Mouse (Mus musculus) left cerebral cortex, postnatal 10 days (tissue): ENCODE measurements around the gene Kif2c. TPM values are rescaled to one million over a fixed set of nuclear protein-coding genes. Genes with fewer than 3 reads are reported as not detected.

Experiments used
- DNase-seq, 2 experiments: peaks; one replicate each; pipeline ENCODE4 v3.0.0; 2021 to 2022; ENCODE audit warnings: low spot score in 2 of 2, mixed read lengths in 1 of 2; ENCODE audit errors: extremely low spot score in 1 of 2
- intact Hi-C: fragments of 180-260 bp; cut with DNase I; formaldehyde crosslinking; loops from one replicate; pipeline ENCODE4 v1.15.1; 2025
- microRNA-seq: library from miRNA; unstranded; fragments of <30 nt; microRNA quantifications from one replicate; pipeline ENCODE4 v1.2.0, GENCODE M21; 2022
- total RNA-seq, 2 experiments: library from RNA; stranded (reverse); gene quantifications; 2 replicates each; pipeline ENCODE4 v1.2.3; 2021

The Kif2c gene
- total RNA-seq, 2 experiments from 2014 or later: 1.1 to 2.2 TPM

DNA sequence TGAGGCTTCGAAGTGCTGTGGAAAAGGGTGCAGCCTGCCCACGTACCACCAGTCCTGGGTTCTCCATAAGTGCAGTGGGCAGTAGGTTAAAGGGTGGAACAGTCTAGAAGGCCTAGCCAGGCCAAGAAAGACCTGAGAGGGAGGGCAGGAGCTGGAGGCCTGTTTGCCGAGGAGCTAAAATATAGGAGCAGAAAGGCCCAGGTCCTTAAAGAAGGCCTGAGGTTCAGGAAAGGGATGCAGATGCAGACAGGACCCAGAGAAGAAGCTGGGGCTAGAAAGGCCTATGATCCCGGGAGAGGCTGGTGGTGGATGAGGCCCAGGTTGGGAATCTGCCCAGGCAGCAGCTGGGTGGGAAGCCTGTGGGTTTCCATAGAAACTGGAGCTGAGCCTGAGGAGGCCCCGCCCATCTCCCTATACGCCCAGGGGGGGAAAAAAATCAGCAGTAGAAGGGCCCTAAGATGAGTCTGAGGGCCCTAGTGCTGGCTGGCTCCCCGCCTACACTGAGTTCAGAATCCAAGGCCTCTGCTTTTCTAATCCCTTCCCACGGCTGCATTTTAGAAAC, 57.0 kb downstream of the Kif2c start, which contains the start of gene Btbd19:
Gene Btbd19 (minus strand): TSS at position 378 of the 562 bp plus-strand sequence.
- intact Hi-C loops: no loop called here
- DNase-seq: peak; percentile 76 to 88

- intact Hi-C loops: no loop called here
- peak in 1 of 2 experiments; percentile 73 for DNase-seq
Observed at GRCm38 (mm10) chr4:117124518-117125347, 57.7 kb downstream of the Kif2c start.

GRCm38 (mm10) chr4:117124218-117124517, 58.3 kb downstream of the Kif2c start:
- no peak for DNase-seq

GRCm38 (mm10) chr4:117123546-117124217, 58.8 kb downstream of the Kif2c start:
- DNase-seq: no peak
- intact Hi-C loops: no loop called here

More at GRCm38 (mm10) chr4:117124218-117124517, 58.3 kb downstream of the Kif2c start:
- intact Hi-C loops: no loop called here

DNA sequence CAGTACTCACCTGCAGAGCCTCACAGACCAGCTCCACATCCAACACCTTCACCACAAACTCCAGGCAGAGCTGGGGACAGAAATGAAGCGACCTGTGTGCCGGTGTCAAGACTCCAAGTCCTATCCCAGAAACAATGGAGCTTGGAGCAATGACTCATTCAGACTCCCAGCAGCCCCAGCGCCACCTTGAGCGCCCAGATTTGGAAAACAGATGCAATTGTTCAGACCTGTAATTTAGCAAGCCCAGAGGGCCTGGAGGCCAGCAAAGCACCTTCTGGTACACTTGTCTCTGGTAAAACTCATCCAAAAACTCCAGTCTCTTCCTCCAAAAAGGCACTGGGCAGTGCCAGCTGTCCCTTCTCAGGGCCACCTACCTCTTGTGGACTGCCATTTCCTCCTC, 60.2 kb downstream of the Kif2c start:
- no peak for DNase-seq
- intact Hi-C loops: no loop called here

GRCm38 (mm10) chr4:117120445-117121414, 61.7 kb downstream of the Kif2c start:
- peak; percentile 95 to 96 for DNase-seq
- intact Hi-C loops: no loop called here

GRCm38 (mm10) chr4:117120052-117120444, 62.4 kb downstream of the Kif2c start:
- DNase-seq: no peak
- intact Hi-C loops: no loop called here

DNA sequence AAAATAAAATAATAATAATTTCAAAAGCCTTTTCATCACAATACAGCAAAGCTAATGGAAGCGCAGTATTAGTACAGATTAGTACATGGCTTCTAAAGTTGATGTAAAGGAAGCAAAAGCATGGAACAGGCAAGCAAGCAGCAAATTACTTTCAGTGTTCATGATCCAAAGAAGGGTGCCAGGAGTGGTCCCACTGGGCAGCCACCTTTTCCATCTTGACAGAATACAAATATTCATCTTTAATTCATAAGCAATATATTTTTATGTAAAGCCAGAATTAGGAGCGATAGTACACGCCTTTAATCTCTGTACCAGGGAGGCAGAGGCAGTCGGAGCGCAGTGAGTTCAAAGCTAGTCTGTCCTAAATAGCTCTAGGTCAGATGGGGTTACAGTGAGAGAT, 62.8 kb downstream of the Kif2c start:
- intact Hi-C loops: no loop called here
- DNase-seq: no peak

- no peak for DNase-seq
- intact Hi-C loops: no loop called here
Observed at GRCm38 (mm10) chr4:117117931-117118330, 64.5 kb downstream of the Kif2c start.

- intact Hi-C loops: no loop called here
- DNase-seq: no peak
Observed at GRCm38 (mm10) chr4:117115592-117115991, 66.8 kb downstream of the Kif2c start.

DNA sequence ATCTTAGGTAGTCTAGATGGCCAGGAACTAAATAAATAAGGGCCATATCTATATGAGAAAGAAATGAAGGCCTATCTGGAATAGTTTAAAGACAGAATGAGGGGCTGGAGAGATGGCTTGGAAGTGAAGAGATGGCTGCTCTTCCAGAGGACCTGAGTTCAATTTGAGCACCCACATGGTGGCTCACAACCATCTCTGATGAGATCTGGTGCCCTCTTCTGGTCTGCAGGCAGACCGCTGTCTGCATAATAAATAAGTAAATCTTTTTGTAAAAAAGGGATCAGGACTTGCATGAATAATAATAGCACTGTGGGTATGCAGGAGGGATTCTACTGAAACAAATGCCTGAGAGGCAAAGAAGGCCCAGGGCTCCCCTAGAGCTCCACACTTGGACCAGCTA, 69.2 kb downstream of the Kif2c start:
- intact Hi-C loops: no loop called here

GRCm38 (mm10) chr4:117110985-117111384, 71.5 kb downstream of the Kif2c start:
- DNase-seq: no peak
- intact Hi-C loops: no loop called here

More for the DNA sequence above, 69.2 kb downstream of the Kif2c start:
- no peak for DNase-seq

GRCm38 (mm10) chr4:117110249-117110648, 72.2 kb downstream of the Kif2c start:
- no peak for DNase-seq
- intact Hi-C loops: no loop called here

Small RNA genes lying within 50 kb of the gene (microRNA-seq; reads per million reads assigned to microRNA genes)
- gene Gm22398: not detected

Other genes starting within 250 kb of the Kif2c start
- 10 to 100 TPM; 38.0 to 40.4 TPM for gene Urod, start 188.2 kb downstream of the Kif2c start, total RNA-seq
- gene Hectd3, start 187.3 kb downstream of the Kif2c start, total RNA-seq: 10 to 100 TPM; 47.7 to 53.3 TPM
- 10 to 100 TPM; 25.5 to 26.9 TPM for gene Eif2b3, start 163.2 kb downstream of the Kif2c start, total RNA-seq
- 1 to 10 TPM; 2.4 to 3.4 TPM for gene Ptch2, start 86.6 kb downstream of the Kif2c start, total RNA-seq
- gene Btbd19, start 56.9 kb downstream of the Kif2c start, total RNA-seq: 10 to 100 TPM; 11.9 to 12.0 TPM
- gene Tctex1d4, start 55.8 kb downstream of the Kif2c start, total RNA-seq: under 1 TPM in 1 of 2 experiments, not detected in 1; 0.47 TPM
- gene Plk3, start 48.7 kb downstream of the Kif2c start, total RNA-seq: 10 to 100 TPM; 17.7 to 19.9 TPM
- gene Rps8, start 26.4 kb downstream of the Kif2c start, total RNA-seq: 100 to 1,000 TPM; 554 to 567 TPM
- 1 to 10 TPM; 2.0 to 3.2 TPM for gene Tmem53, start 69.3 kb upstream of the Kif2c start, total RNA-seq
- gene Armh1, start 69.5 kb upstream of the Kif2c start, total RNA-seq: 1 to 10 TPM in 1 of 2 experiments, under 1 TPM in 1; 0.81 to 1.8 TPM